Mouse (Mus musculus) E14TG2a.4 (cell line): ENCODE measurements around the gene H2al1b.

Experiments
- CTCF ChIP-seq: conservative IDR thresholded peaks from 2 replicates; pipeline ENCODE4 v1.5.1; 2014; ENCODE audit warnings: low read length
- NANOG ChIP-seq: IDR thresholded peaks from 2 replicates; pipeline ENCODE4 v1.6.1; 2014; ENCODE audit warnings: borderline replicate concordance, low read length, mixed read lengths
- POU5F1 ChIP-seq: IDR thresholded peaks from 2 replicates; pipeline ENCODE4 v1.6.1; 2014; ENCODE audit warnings: low read length, borderline replicate concordance

- TF ChIP-seq CTCF (no peak), POU5F1 (no peak), NANOG (no peak)
Observed at GRCm38 (mm10) chrX:11269074-11269473, 33.2 kb upstream of the H2al1b start.
